Mouse (Mus musculus) limb, embryonic 12.5 days (tissue): ENCODE measurements around the gene Gpsm2. TPM values are rescaled to one million over a fixed set of nuclear protein-coding genes. Genes with fewer than 3 reads are reported as not detected.
"Not testable (repeated sequence)": the region's sequence is repeated elsewhere in the genome, so short reads cannot be mapped to it uniquely, and the experiment has no call there.

Experiments used
- ATAC-seq: fragments of 200-750 bp; cut with Nextera tagmentation; 2 replicates; pipeline ENCODE4 v1.8.0; 2017; ENCODE audit warnings: low read depth, moderate TSS enrichment; ENCODE audit not compliant: insufficient number of reproducible peaks, insufficient read depth, low FRiP score, low TSS enrichment
- H3K27ac ChIP-seq: fragments of 300-500 bp; sonication (generic); 2 replicates; pipeline ENCODE4 v1.5.1; 2016; ENCODE audit warnings: mild to moderate bottlenecking, moderate library complexity
- H3K27me3 ChIP-seq: fragments of 300-500 bp; sonication (generic); 2 replicates; pipeline ENCODE4 v1.6.1; 2016; ENCODE audit warnings: mild to moderate bottlenecking, moderate library complexity
- H3K36me3 ChIP-seq: fragments of 300-500 bp; sonication (generic); 2 replicates; pipeline ENCODE4 v1.6.1; 2016; ENCODE audit warnings: mild to moderate bottlenecking, moderate library complexity
- H3K4me1 ChIP-seq: fragments of 300-500 bp; sonication (generic); replicated peaks from 2 replicates; pipeline ENCODE4 v1.6.1; 2016
- H3K4me2 ChIP-seq: fragments of 300-500 bp; sonication (generic); 2 replicates; pipeline ENCODE4 v1.6.1; 2016; ENCODE audit warnings: mild to moderate bottlenecking, moderate library complexity
- H3K4me3 ChIP-seq: fragments of 300-500 bp; sonication (generic); replicated peaks from 2 replicates; pipeline ENCODE4 v1.5.1; 2016; ENCODE audit warnings: mild to moderate bottlenecking
- H3K9ac ChIP-seq: fragments of 300-500 bp; sonication (generic); replicated peaks from 2 replicates; pipeline ENCODE4 v1.6.1; 2016; ENCODE audit warnings: mild to moderate bottlenecking, moderate library complexity
- H3K9me3 ChIP-seq: fragments of 300-500 bp; sonication (generic); 2 replicates; pipeline ENCODE4 v1.6.1; 2016; ENCODE audit warnings: mild to moderate bottlenecking, moderate library complexity
- WGBS: fragments of 180-500 bp; shearing (Covaris S2); methylation state at CpG from one replicate; pipeline ENCODE4 v1.1.7; 2016; 5-methylcytosine and 5-hydroxymethylcytosine counted together
- polyA plus RNA-seq: library from polyadenylated mRNA; unstranded; fragments of >200 nt; fragmentation: Nextera tagmentation; extraction: Ambion mirVana; gene quantifications from 2 replicates; pipeline ENCODE4 v1.2.1, GENCODE M21; 2016

The Gpsm2 gene
- polyA plus RNA-seq, 1 experiment from 2014 or later = 93.6 TPM

GRCm38 (mm10) chr3:108699786-108700185, 22.3 kb downstream of the Gpsm2 start:
- Histone ChIP-seq H3K27me3 (no peaks in the 10 kb centered on the region), H3K9me3 (no peaks in the 10 kb centered on the region), H3K4me1 (0 out of 2 replicates have a peak, but pooled peaks cover 6% of the 10 kb centered on the region), H3K4me2 (no peak overlapping the region), H3K4me3 (no peak overlapping the region), H3K27ac (no peak overlapping the region), H3K9ac (no peak overlapping the region), H3K36me3 (peaks cover 91% of the 10 kb centered on the region)
- WGBS = 92% methylated on average over 4 of the region's 4 CpGs
- ATAC-seq = no peak

DNA sequence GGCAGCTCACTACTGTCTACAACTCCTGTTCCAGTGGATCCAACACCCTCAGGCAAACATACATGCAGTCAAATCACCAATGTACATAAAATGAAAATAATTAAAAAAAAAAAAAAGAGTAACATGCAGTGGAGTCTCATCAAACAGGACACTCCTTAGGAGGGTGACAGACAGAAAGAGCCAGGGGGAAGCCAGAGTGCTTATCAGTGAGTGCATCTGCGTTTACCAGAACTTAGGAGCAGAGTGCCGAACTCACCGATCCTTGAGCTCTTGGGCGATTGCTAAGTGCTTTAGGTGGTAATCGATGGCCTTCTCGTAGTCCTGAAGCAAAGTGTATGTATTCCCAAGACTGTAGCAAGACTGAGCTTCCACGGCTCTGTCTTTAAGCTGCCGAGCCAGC, 23.4 kb downstream of the Gpsm2 start:
- Histone ChIP-seq H3K36me3 (peaks cover 94% of the 10 kb centered on the region), H3K4me3 (no peak overlapping the region), H3K27ac (no peak overlapping the region), H3K9me3 (no peaks in the 10 kb centered on the region), H3K4me1 (no peaks in the 10 kb centered on the region), H3K4me2 (no peak overlapping the region), H3K9ac (no peak overlapping the region), H3K27me3 (no peaks in the 10 kb centered on the region)
- 91% methylated on average over 8 of the region's 8 CpGs for WGBS
- no peak for ATAC-seq

- H3K27me3 ChIP-seq = no peaks in the 10 kb centered on the region
- WGBS = 91% methylated on average over 9 of the region's 9 CpGs
- no peak overlapping the region for H3K27ac ChIP-seq
- H3K4me3 ChIP-seq = no peak overlapping the region
- peaks cover 15% of the 10 kb centered on the region for H3K4me1 ChIP-seq
- H3K36me3 ChIP-seq = peaks cover 70% of the 10 kb centered on the region
- no peak for ATAC-seq
- no peak overlapping the region for H3K4me2 ChIP-seq
- H3K9ac ChIP-seq = no peak overlapping the region
- H3K9me3 ChIP-seq = no peaks in the 10 kb centered on the region
Measured at GRCm38 (mm10) chr3:108694321-108694720, 27.8 kb downstream of the Gpsm2 start.

DNA sequence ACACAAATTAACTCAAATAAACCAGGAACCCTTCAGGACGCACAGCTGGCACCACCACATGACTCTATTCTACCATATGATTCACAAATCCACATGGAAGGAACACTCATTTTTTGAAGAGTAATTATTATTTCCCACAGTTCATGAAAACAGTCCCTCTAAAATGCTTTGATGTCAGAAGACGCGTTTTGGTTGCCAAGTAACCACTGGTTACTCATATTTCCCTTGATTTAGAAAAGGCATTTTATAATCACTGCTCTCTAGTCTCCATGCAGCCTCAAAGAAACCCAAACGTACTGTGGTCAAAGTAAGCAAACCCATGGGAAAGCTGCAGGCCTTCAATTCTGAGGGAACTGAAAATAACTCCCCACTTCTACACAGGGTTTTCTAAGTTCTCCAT, 32.1 kb downstream of the Gpsm2 start:
- ATAC-seq = no peak

DNA sequence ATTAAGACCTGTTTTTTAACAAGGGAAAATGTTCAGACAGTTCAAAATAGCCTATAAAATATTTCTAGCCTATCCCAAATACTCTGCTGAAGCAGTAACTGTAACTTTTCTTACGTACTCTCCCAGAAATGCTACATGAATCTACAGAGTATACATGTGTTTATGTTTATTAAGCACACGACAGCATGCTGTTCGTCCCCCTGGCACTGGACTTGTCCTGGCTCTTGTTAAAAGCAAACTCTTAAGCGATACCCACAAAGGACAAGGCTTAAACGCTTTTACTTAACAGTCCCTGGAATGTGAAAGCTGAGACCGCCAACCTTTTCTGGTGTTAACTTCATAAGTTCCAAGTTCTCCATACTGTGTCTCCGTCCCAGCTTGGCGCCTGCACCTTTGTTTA, 32.7 kb downstream of the Gpsm2 start:
- no peaks in the 10 kb centered on the region for H3K27me3 ChIP-seq
- peak overlapping the region; percentile 79 for H3K27ac ChIP-seq
- WGBS = 46% methylated on average over 8 of the region's 8 CpGs
- H3K36me3 ChIP-seq = peaks cover 65% of the 10 kb centered on the region
- peak overlapping the region; percentile 5; the same call in 1 of the 2 replicates for H3K4me2 ChIP-seq
- no peak overlapping the region for H3K9ac ChIP-seq
- peak; percentile 73 for ATAC-seq
- no peaks in the 10 kb centered on the region for H3K9me3 ChIP-seq
- peaks cover 21% of the 10 kb centered on the region for H3K4me1 ChIP-seq
- H3K4me3 ChIP-seq = no peak overlapping the region

More for the DNA sequence above, 32.1 kb downstream of the Gpsm2 start:
- peak overlapping the region; percentile 5; the same call in 1 of the 2 replicates for H3K4me2 ChIP-seq
- no peak overlapping the region for H3K4me3 ChIP-seq
- H3K36me3 ChIP-seq = peaks cover 68% of the 10 kb centered on the region
- no peaks in the 10 kb centered on the region for H3K27me3 ChIP-seq
- no peaks in the 10 kb centered on the region for H3K9me3 ChIP-seq
- peak overlapping the region; percentile 79 for H3K27ac ChIP-seq
- 53% methylated on average over 4 of the region's 4 CpGs for WGBS
- no peak overlapping the region for H3K9ac ChIP-seq
- H3K4me1 ChIP-seq = peaks cover 21% of the 10 kb centered on the region

GRCm38 (mm10) chr3:108689015-108689441, 33.1 kb downstream of the Gpsm2 start:
- Histone ChIP-seq H3K9me3 (no peaks in the 10 kb centered on the region), H3K9ac (no peak overlapping the region), H3K27me3 (no peaks in the 10 kb centered on the region), H3K4me1 (peaks cover 21% of the 10 kb centered on the region), H3K4me3 (no peak overlapping the region), H3K36me3 (peaks cover 65% of the 10 kb centered on the region), H3K27ac (peak overlapping the region; percentile 79), H3K4me2 (0 out of 2 replicates have a peak overlapping the region, but pooled peaks have one; percentile 5)
- 60% methylated on average over 6 of the region's 6 CpGs for WGBS
- peak; percentile 89 for ATAC-seq

DNA sequence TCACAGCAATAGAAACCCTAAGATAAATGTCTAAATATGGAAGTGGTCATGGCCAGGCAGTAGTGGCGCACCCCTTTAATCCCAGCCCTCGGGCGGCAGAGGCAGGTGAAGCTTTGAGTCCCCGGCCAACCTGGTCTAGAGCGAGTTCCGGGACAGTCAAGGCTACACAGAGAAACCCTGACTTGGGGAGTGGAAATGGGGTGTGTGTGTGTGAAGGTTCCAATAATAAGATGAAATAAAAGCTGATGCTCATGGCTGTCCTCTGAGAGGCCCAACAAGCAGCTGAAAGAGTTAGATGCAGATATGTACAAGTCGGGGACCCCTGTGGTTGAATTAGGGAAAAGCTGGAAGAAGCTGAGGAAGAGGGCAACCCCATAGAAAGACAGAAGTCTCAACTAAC, 36.4 kb downstream of the Gpsm2 start:
- Histone ChIP-seq H3K27ac (no peak overlapping the region), H3K27me3 (no peaks in the 10 kb centered on the region), H3K9me3 (no peaks in the 10 kb centered on the region), H3K4me2 (no peak overlapping the region), H3K9ac (no peak overlapping the region), H3K4me3 (no peak overlapping the region), H3K4me1 (peaks cover 19% of the 10 kb centered on the region), H3K36me3 (peaks cover 84% of the 10 kb centered on the region)
- 97% methylated on average over 7 of the region's 7 CpGs for WGBS
- ATAC-seq = no peak

DNA sequence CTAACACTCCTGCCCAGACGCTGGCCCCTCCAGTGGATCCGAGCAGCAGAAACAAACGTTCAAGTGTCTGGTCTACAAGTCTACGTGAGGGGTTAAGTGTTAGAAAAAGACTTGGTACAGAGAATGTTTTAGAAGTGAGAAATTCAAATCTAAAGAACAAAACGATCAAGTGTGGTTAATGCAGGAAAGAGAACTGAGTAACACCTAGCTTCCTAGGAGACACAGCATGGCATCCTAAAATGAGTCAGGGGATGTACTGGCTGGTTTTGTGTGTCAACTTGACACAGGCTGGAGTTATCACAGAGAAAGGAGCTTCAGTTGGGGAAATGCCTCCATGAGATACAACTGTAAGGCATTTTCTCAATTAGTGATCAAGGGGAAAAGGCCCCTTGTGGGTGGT, 38.5 kb downstream of the Gpsm2 start:
- H3K4me1 ChIP-seq = not testable (repeated sequence)

GRCm38 (mm10) chr3:108681004-108681403, 41.1 kb downstream of the Gpsm2 start:
- H3K4me3 ChIP-seq = no peak overlapping the region
- H3K9ac ChIP-seq = no peak overlapping the region
- no peaks in the 10 kb centered on the region for H3K4me1 ChIP-seq
- 87% methylated on average over 4 of the region's 4 CpGs for WGBS
- no peak for ATAC-seq
- no peak overlapping the region for H3K27ac ChIP-seq
- H3K4me2 ChIP-seq = no peak overlapping the region
- H3K9me3 ChIP-seq = no peaks in the 10 kb centered on the region
- no peaks in the 10 kb centered on the region for H3K27me3 ChIP-seq
- H3K36me3 ChIP-seq = peaks cover 96% of the 10 kb centered on the region

More for the DNA sequence above, 38.5 kb downstream of the Gpsm2 start:
- not testable (repeated sequence) for H3K27me3 ChIP-seq, H3K4me2 ChIP-seq, H3K9me3 ChIP-seq, H3K4me3 ChIP-seq, H3K9ac ChIP-seq, H3K27ac ChIP-seq, ATAC-seq
- peaks cover 92% of the 10 kb centered on the region for H3K36me3 ChIP-seq
- WGBS = 95% methylated on average over 5 of the region's 5 CpGs

DNA sequence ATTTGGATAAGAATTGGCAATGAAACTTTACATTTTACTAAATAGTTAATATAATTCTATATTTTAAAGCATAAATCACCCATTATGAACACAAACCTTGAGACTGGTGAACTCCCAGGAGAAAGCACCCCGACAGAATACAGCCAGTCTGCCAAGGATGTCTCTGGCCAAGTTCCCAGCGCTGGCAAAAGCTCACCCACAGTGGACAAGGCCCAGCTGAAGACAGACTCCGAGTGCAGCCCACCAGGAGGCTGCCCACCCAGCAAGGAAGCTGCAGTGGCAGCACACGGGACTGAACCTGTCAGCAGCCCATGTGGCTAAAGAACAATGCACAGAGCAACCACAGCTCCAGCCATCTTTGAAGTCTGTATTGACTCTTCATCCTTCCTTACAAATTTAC, 45.5 kb downstream of the Gpsm2 start:
- 82% methylated on average over 4 of the region's 4 CpGs for WGBS
- ATAC-seq = no peak
- no peak overlapping the region for H3K4me3 ChIP-seq
- H3K4me1 ChIP-seq = no peaks in the 10 kb centered on the region
- H3K36me3 ChIP-seq = peaks cover 89% of the 10 kb centered on the region
- H3K27me3 ChIP-seq = no peaks in the 10 kb centered on the region
- no peak overlapping the region for H3K27ac ChIP-seq
- H3K4me2 ChIP-seq = no peak overlapping the region
- no peaks in the 10 kb centered on the region for H3K9me3 ChIP-seq
- no peak overlapping the region for H3K9ac ChIP-seq

GRCm38 (mm10) chr3:108660941-108661340, 61.2 kb downstream of the Gpsm2 start:
- Histone ChIP-seq H3K4me3 (no peak overlapping the region), H3K9me3 (no peaks in the 10 kb centered on the region), H3K36me3 (peaks cover 77% of the 10 kb centered on the region), H3K9ac (no peak overlapping the region), H3K27me3 (no peaks in the 10 kb centered on the region), H3K4me2 (no peak overlapping the region), H3K27ac (no peak overlapping the region), H3K4me1 (no peaks in the 10 kb centered on the region)
- no peak for ATAC-seq
- 84% methylated on average over 1 of the region's 1 CpGs for WGBS

- no peak overlapping the region for H3K27ac ChIP-seq
- no peak overlapping the region for H3K4me2 ChIP-seq
- peaks cover 54% of the 10 kb centered on the region for H3K36me3 ChIP-seq
- no peaks in the 10 kb centered on the region for H3K27me3 ChIP-seq
- no peak for ATAC-seq
- no peaks in the 10 kb centered on the region for H3K9me3 ChIP-seq
- H3K9ac ChIP-seq = no peak overlapping the region
- peaks cover 11% of the 10 kb centered on the region for H3K4me1 ChIP-seq
- WGBS = 93% methylated on average over 9 of the region's 9 CpGs
- no peak overlapping the region for H3K4me3 ChIP-seq
Measured at GRCm38 (mm10) chr3:108658612-108659011, 63.5 kb downstream of the Gpsm2 start.
